Mouse (Mus musculus) ES-E14 (cell line): Measurements from ENCODE around the gene Amelx. TPM values are rescaled to one million over a fixed set of nuclear protein-coding genes. Genes with fewer than 3 reads are reported as not detected.

ENCODE experiments used
- DNase-seq: peaks from one replicate; pipeline ENCODE4 v3.0.0-alpha.2; 2013; ENCODE audit warnings: low read depth, low spot score
- H3K27ac ChIP-seq: 2 replicates; pipeline ENCODE4 v1.5.1; 2012; ENCODE audit warnings: low read depth, mild to moderate bottlenecking, low read length, moderate library complexity, mixed read lengths; ENCODE audit not compliant: poor library complexity, insufficient read depth, severe bottlenecking
- H3K36me3 ChIP-seq: 2 replicates; pipeline ENCODE4 v1.6.1; 2012; ENCODE audit warnings: mild to moderate bottlenecking, low read length, moderate library complexity, mixed read lengths; ENCODE audit not compliant: control insufficient read depth, poor library complexity, insufficient read depth, severe bottlenecking
- H3K4me1 ChIP-seq, 2 experiments: fragments of 150-350 bp in 1 of 2; sonication (generic) in 1 of 2; 2 replicates each; pipeline ENCODE4 v1.6.1; 2012; ENCODE audit warnings: low read length in 2 of 2, mild to moderate bottlenecking in 1 of 2, mixed read lengths in 1 of 2; ENCODE audit not compliant: control insufficient read depth in 2 of 2, insufficient read depth in 2 of 2, poor library complexity in 1 of 2
- H3K4me3 ChIP-seq, 2 experiments: fragments of 150-350 bp in 1 of 2; sonication (generic) in 1 of 2; 2 replicates each; pipeline ENCODE4 v1.5.1; 2012; ENCODE audit warnings: low read length in 2 of 2, low read depth in 1 of 2, mild to moderate bottlenecking in 1 of 2, mixed read lengths in 1 of 2; ENCODE audit not compliant: insufficient read depth in 1 of 2, poor library complexity in 1 of 2, severe bottlenecking in 1 of 2
- H3K9ac ChIP-seq: 2 replicates; pipeline ENCODE4 v1.6.1; 2012; ENCODE audit warnings: low read depth, mild to moderate bottlenecking, low read length, mixed read lengths; ENCODE audit not compliant: poor library complexity, insufficient read depth, severe bottlenecking
- H3K9me3 ChIP-seq: fragments of 150-350 bp; sonication (generic); 2 replicates; pipeline ENCODE4 v1.6.1; 2012; ENCODE audit warnings: low read depth, mild to moderate bottlenecking, low read length; ENCODE audit not compliant: control insufficient read depth, insufficient read depth
- CHD2 ChIP-seq: IDR thresholded peaks from 2 replicates; pipeline ENCODE4 v1.6.1; 2014; ENCODE audit warnings: mild to moderate bottlenecking, low read depth, low read length, inconsistent platforms
- HCFC1 ChIP-seq: IDR thresholded peaks from 2 replicates; pipeline ENCODE4 v1.6.1; 2012; ENCODE audit warnings: low read length, inconsistent platforms, borderline replicate concordance; ENCODE audit not compliant: insufficient read depth
- MAFK ChIP-seq: IDR thresholded peaks from 2 replicates; pipeline ENCODE4 v1.6.1; 2014; ENCODE audit warnings: mild to moderate bottlenecking, low read depth, low read length, inconsistent platforms; ENCODE audit not compliant: insufficient read depth
- ZC3H11A ChIP-seq: IDR thresholded peaks from 2 replicates; pipeline ENCODE4 v1.6.1; 2012; ENCODE audit warnings: low read depth, mild to moderate bottlenecking, inconsistent platforms, low read length, borderline replicate concordance
- ZNF384 ChIP-seq: IDR thresholded peaks from 2 replicates; pipeline ENCODE4 v1.6.1; 2012; ENCODE audit warnings: low read depth, low read length, inconsistent platforms
- in situ Hi-C, 2 experiments: fragments of 600-800 bp; cut with MboI; formaldehyde crosslinking; loops; one replicate each; pipeline ENCODE4 v1.15.1; 2025; ENCODE audit warnings: low sequenced_read_pairs in 2 of 2, inconsistent platforms in 1 of 2; ENCODE audit not compliant: unreplicated experiment in 2 of 2
- total RNA-seq: library from RNA; depleted of rRNA; stranded (reverse); fragments of 300-350 nt; gene quantifications from 2 replicates; pipeline ENCODE4 v1.2.3, GENCODE M21; 2012

Amelx gene
- total RNA-seq, 1 experiment: not detected

- TF ChIP-seq ZNF384: no peak
- TF ChIP-seq ZC3H11A: no peak
- no peak for TF ChIP-seq MAFK
- TF ChIP-seq CHD2: no peak
- no peak for TF ChIP-seq HCFC1
- Histone ChIP-seq H3K27ac (no peak overlapping the region), H3K9me3 (no peaks in the 10 kb centered on the region), H3K9ac (no peak overlapping the region), H3K4me1 (no peaks in the 10 kb centered on the region), H3K36me3 (no peaks in the 10 kb centered on the region), H3K4me3 (no peak overlapping the region)
- in situ Hi-C loops: no loop called here
- no peak for DNase-seq
These were observed 13.2 kb downstream of the Amelx start for GRCm38 (mm10) chrX:169173796-169174195.

GRCm38 (mm10) chrX:169170981-169171380 lies 16.0 kb downstream of the Amelx start:
- H3K36me3 ChIP-seq: no peaks in the 10 kb centered on the region
- in situ Hi-C loops: no loop called here
- TF ChIP-seq HCFC1: no peak
- no peak for TF ChIP-seq CHD2
- no peak for TF ChIP-seq ZNF384
- TF ChIP-seq MAFK: no peak
- no peak for TF ChIP-seq ZC3H11A
- H3K9ac ChIP-seq: no peak overlapping the region
- no peak overlapping the region for H3K4me3 ChIP-seq
- no peaks in the 10 kb centered on the region for H3K9me3 ChIP-seq
- no peaks in the 10 kb centered on the region for H3K4me1 ChIP-seq
- DNase-seq: no peak
- H3K27ac ChIP-seq: no peak overlapping the region

GRCm38 (mm10) chrX:169158385-169158784 lies 28.6 kb downstream of the Amelx start:
- no peak for DNase-seq
- H3K4me3 ChIP-seq: no peak overlapping the region
- no peak for TF ChIP-seq HCFC1
- no peak for TF ChIP-seq ZC3H11A
- no peak for TF ChIP-seq ZNF384

GRCm38 (mm10) chrX:169153805-169154204 lies 33.2 kb downstream of the Amelx start:
- no peaks in the 10 kb centered on the region for H3K9me3 ChIP-seq
- H3K36me3 ChIP-seq: no peaks in the 10 kb centered on the region
- H3K4me1 ChIP-seq: no peaks in the 10 kb centered on the region
- no peak overlapping the region for H3K27ac ChIP-seq
- DNase-seq: no peak
- in situ Hi-C loops: no loop called here
- no peak overlapping the region for H3K4me3 ChIP-seq
- no peak overlapping the region for H3K9ac ChIP-seq
- no peak for TF ChIP-seq ZNF384
- TF ChIP-seq CHD2: no peak
- no peak for TF ChIP-seq MAFK
- no peak for TF ChIP-seq HCFC1
- no peak for TF ChIP-seq ZC3H11A

More at GRCm38 (mm10) chrX:169158385-169158784, 28.6 kb downstream of the Amelx start:
- in situ Hi-C loops: no loop called here
- Histone ChIP-seq H3K27ac (no peak overlapping the region), H3K4me1 (no peaks in the 10 kb centered on the region), H3K36me3 (no peaks in the 10 kb centered on the region), H3K9me3 (no peaks in the 10 kb centered on the region), H3K9ac (no peak overlapping the region)

GRCm38 (mm10) chrX:169140467-169140866 lies 46.5 kb downstream of the Amelx start:
- no peaks in the 10 kb centered on the region for H3K4me1 ChIP-seq
- TF ChIP-seq CHD2: no peak
- TF ChIP-seq HCFC1: no peak
- no peak for TF ChIP-seq ZC3H11A
- TF ChIP-seq ZNF384: no peak
- no peak for TF ChIP-seq MAFK
- no peak overlapping the region for H3K9ac ChIP-seq
- H3K27ac ChIP-seq: no peak overlapping the region
- no peaks in the 10 kb centered on the region for H3K9me3 ChIP-seq
- in situ Hi-C loops: no loop called here
- H3K4me3 ChIP-seq: no peak overlapping the region
- no peak for DNase-seq
- no peaks in the 10 kb centered on the region for H3K36me3 ChIP-seq
